Mouse (Mus musculus) intestine, embryonic 14.5 days (tissue): ENCODE results near the gene Szt2. TPM values are rescaled to one million over a fixed set of nuclear protein-coding genes. Genes with fewer than 3 reads are reported as not detected.

ENCODE experiments used
- ATAC-seq: fragments of 200-750 bp; cut with Nextera tagmentation; replicated peaks from 2 replicates; pipeline ENCODE4 v1.8.0; 2017; ENCODE audit warnings: low read depth, moderate number of reproducible peaks, moderate TSS enrichment, moderate library complexity; ENCODE audit not compliant: low FRiP score, low TSS enrichment
- DNase-seq: peaks from one replicate; pipeline ENCODE4 v3.0.0-alpha.2; 2018; ENCODE audit warnings: low spot score
- H3K27ac ChIP-seq: fragments of 300-500 bp; sonication (generic); 2 replicates; pipeline ENCODE4 v1.5.1; 2014; ENCODE audit warnings: low read depth, mild to moderate bottlenecking, control low read depth
- H3K27me3 ChIP-seq: fragments of 300-500 bp; sonication (generic); replicated peaks from 2 replicates; pipeline ENCODE4 v1.6.1; 2014; ENCODE audit warnings: low read length, control low read depth; ENCODE audit not compliant: control insufficient read depth, insufficient read depth
- H3K36me3 ChIP-seq: fragments of 300-500 bp; sonication (generic); 2 replicates; pipeline ENCODE4 v1.6.1; 2014; ENCODE audit warnings: low read length, control low read depth; ENCODE audit not compliant: control insufficient read depth, insufficient read depth
- H3K4me1 ChIP-seq: fragments of 300-500 bp; sonication (generic); replicated peaks from 2 replicates; pipeline ENCODE4 v1.6.1; 2014; ENCODE audit warnings: low read length, control low read depth, mixed read lengths; ENCODE audit not compliant: control insufficient read depth, insufficient read depth
- H3K4me2 ChIP-seq: fragments of 300-500 bp; sonication (generic); 2 replicates; pipeline ENCODE4 v1.6.1; 2014; ENCODE audit warnings: low read length
- H3K4me3 ChIP-seq: fragments of 300-500 bp; sonication (generic); 2 replicates; pipeline ENCODE4 v1.5.1; 2014; ENCODE audit warnings: low read depth, low read length, control low read depth, mixed read lengths
- H3K9ac ChIP-seq: fragments of 300-500 bp; sonication (generic); 2 replicates; pipeline ENCODE4 v1.6.1; 2014; ENCODE audit warnings: mild to moderate bottlenecking, low read length
- H3K9me3 ChIP-seq: fragments of 300-500 bp; sonication (generic); 2 replicates; pipeline ENCODE4 v1.6.1; 2016; ENCODE audit warnings: low read length, control low read depth; ENCODE audit not compliant: control insufficient read depth
- WGBS: fragments of 180-500 bp; shearing (Covaris S2); extraction: QIAGEN DNeasy Blood & Tissue Kit; methylation state at CpG from one replicate; pipeline ENCODE4 v1.1.7; 2014; 5-methylcytosine and 5-hydroxymethylcytosine counted together
- polyA plus RNA-seq: library from polyadenylated mRNA; unstranded; fragments of >200 nt; fragmentation: Nextera tagmentation; extraction: Ambion mirVana; gene quantifications from 2 replicates; pipeline ENCODE4 v1.2.1, GENCODE M21; 2014

Szt2 gene
- polyA plus RNA-seq, 1 experiment from 2014 or later: 12.1 TPM

DNA sequence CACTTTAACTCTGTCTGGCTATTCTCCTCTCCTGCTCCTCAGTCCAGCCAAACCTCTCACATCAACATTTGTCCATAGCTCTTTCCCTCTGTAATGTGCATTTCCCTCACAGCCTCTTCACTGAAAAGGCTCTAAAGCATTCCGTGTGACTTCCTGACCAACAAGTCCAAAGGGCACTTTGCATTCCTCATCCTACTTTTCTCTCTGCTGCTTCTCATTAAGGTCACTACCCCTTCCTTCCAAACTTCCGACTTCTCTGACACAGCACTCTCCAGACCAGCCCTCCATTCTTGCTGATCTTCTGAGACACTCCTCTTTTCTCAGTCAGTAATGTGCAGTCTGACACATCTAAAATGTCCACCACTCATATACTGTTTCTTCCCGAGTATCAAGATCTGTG is 12.6 kb downstream of the Szt2 start:
- H3K4me3 ChIP-seq: no peak overlapping the region
- H3K9me3 ChIP-seq: no peaks in the 10 kb centered on the region
- no peaks in the 10 kb centered on the region for H3K4me1 ChIP-seq
- ATAC-seq (no peak), DNase-seq (no peak)
- peaks cover 91% of the 10 kb centered on the region for H3K36me3 ChIP-seq
- WGBS: 75% methylated on average over 3 of the region's 3 CpGs
- no peaks in the 10 kb centered on the region for H3K27me3 ChIP-seq
- H3K27ac ChIP-seq: no peak overlapping the region
- H3K4me2 ChIP-seq: no peak overlapping the region
- no peak overlapping the region for H3K9ac ChIP-seq

DNA sequence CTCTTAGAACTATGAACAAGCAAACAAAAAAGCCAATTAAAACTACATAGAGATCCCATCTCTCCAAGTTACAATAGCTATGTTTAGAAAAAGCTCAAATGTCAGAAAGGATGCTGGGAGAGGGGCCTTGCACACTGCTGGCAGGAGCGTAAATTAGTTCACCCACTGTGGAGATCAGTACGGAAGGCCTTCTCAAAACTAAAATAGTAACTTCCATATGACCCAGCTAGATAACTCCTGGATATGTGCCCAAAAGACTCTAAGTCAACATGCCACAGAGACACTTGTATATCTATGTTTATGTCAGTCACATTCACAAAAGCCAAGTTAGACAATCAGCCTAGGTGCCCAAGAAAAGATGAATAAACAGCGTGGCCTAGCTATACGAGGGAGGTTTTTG is 13.8 kb downstream of the Szt2 start:
- no peaks in the 10 kb centered on the region for H3K9me3 ChIP-seq
- H3K27ac ChIP-seq: no peak overlapping the region
- no peak overlapping the region for H3K4me2 ChIP-seq
- DNase-seq (no peak), ATAC-seq (no peak)
- peaks cover 91% of the 10 kb centered on the region for H3K36me3 ChIP-seq
- 90% methylated on average over 4 of the region's 4 CpGs for WGBS
- H3K9ac ChIP-seq: no peak overlapping the region
- H3K4me1 ChIP-seq: no peaks in the 10 kb centered on the region
- no peak overlapping the region for H3K4me3 ChIP-seq
- no peaks in the 10 kb centered on the region for H3K27me3 ChIP-seq

DNA sequence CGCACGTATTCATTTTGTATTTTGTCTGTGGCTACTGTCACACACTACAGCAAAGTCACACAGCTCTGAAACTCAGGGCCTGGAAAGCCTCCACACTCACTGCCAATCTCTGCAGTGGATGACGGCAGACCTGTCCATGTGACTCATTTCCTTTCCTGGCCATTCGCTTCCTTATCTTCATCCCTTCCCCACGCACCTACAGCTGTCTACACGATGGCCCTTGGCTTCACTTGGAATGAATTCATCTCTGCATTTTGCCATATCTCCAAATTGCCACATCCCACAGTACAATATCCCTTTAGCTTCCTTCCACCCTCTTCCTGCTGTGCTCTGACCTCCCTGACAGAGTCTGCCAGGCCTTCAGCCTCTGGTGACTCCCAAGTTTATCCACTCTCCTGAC is 14.6 kb downstream of the Szt2 start:
- Histone ChIP-seq H3K9ac (no peak overlapping the region), H3K27ac (no peak overlapping the region), H3K36me3 (peaks cover 92% of the 10 kb centered on the region), H3K27me3 (no peaks in the 10 kb centered on the region), H3K4me1 (no peaks in the 10 kb centered on the region), H3K4me3 (no peak overlapping the region), H3K9me3 (no peaks in the 10 kb centered on the region), H3K4me2 (no peak overlapping the region)
- ATAC-seq: no peak
- no peak for DNase-seq
- WGBS: 89% methylated on average over 6 of the region's 6 CpGs

DNA sequence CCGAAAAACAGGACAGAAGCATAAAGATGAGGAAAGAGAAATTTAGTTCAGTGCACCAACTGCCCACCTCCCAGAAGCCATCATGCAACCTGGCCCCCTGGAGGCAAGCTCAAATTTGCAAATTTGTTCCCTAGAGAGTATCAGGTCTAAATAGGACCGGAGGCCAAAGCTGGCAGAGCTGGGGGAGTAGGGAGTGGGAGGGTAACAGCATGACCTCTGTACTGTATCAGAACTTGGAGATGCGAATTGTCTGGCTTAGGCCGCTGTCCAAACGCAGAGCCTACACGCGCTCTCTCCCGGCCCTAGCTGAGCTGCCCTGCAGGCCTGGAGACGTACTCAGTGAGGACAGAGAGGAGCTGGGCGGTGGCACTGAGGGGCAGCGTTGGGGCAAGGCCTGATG is 18.9 kb downstream of the Szt2 start:
- no peak for DNase-seq
- H3K27ac ChIP-seq: no peak overlapping the region
- no peak overlapping the region for H3K4me2 ChIP-seq
- WGBS: 93% methylated on average over 11 of the region's 11 CpGs
- no peak overlapping the region for H3K9ac ChIP-seq
- H3K4me3 ChIP-seq: no peak overlapping the region
- H3K27me3 ChIP-seq: no peaks in the 10 kb centered on the region
- peaks cover 94% of the 10 kb centered on the region for H3K36me3 ChIP-seq
- H3K9me3 ChIP-seq: no peaks in the 10 kb centered on the region
- no peak for ATAC-seq
- H3K4me1 ChIP-seq: no peaks in the 10 kb centered on the region

DNA sequence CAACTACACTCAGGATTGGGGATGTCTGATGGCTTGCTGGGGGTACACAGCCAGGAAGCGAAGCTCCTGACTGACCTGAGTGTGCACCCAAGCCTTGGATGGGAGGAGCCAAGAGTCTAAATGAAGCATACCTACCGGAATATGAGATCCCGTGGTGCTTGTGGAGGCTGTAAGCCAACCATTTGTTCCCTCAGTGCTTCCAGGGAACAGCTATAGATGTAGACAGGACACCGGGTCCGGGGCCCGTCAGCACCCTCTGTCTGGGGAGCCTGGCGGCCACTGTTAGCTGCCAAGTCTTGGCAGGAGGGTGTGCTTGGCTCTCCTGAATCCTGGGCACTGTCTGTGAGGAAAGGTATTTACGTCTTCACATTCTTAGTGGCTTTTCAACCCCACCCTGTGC is 21.8 kb downstream of the Szt2 start:
- Histone ChIP-seq H3K27ac (no peak overlapping the region), H3K27me3 (no peaks in the 10 kb centered on the region), H3K4me1 (no peaks in the 10 kb centered on the region), H3K4me2 (no peak overlapping the region), H3K4me3 (no peak overlapping the region), H3K36me3 (peaks cover 98% of the 10 kb centered on the region), H3K9me3 (no peaks in the 10 kb centered on the region), H3K9ac (no peak overlapping the region)
- DNase-seq (no peak), ATAC-seq (no peak)
- 96% methylated on average over 8 of the region's 8 CpGs for WGBS

DNA sequence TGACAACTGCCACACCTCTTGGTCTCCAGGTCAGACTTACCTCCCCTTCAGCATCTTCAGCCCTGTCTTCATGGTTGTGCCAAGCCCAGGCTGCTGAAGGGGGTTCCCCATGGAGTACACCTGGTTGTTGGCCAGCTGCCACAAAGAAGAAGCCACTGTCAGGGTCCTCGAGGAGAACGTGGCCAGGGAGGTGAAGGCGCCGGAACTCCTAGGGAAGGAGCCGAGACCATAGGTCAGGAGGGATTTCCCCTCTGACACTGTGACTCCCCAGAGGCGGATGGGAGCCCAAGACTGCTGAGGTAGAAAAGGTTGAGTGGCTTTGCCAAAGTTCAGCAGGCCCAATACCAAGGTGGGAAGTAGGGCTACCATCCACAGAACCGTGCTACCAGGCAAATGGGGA is 25.8 kb downstream of the Szt2 start:
- Histone ChIP-seq H3K9me3 (no peaks in the 10 kb centered on the region), H3K27me3 (no peaks in the 10 kb centered on the region), H3K36me3 (peaks cover 93% of the 10 kb centered on the region), H3K4me2 (no peak overlapping the region), H3K9ac (no peak overlapping the region), H3K27ac (no peak overlapping the region), H3K4me1 (no peaks in the 10 kb centered on the region), H3K4me3 (no peak overlapping the region)
- 90% methylated on average over 7 of the region's 7 CpGs for WGBS
- ATAC-seq (no peak), DNase-seq (no peak)

DNA sequence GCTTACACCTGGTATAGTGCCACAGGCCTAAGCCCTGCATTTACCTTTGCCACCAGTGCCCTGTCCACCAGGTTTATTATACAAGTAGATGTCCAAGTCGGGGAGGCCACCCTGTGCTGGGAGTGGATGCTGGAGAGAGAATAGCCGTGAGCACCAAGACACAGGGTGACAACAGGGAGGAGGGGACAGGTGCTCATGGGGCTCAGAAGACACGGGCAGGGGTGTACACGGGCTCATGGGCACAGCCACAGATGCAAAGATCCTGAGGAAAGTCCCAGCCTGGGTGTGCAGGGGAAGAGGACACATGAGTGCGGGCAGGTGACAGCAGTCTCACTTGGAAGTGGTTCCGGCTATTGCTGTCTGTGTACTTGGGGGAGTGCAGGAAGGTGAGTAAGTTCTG is 33.1 kb downstream of the Szt2 start:
- WGBS: 92% methylated on average over 6 of the region's 6 CpGs

DNA sequence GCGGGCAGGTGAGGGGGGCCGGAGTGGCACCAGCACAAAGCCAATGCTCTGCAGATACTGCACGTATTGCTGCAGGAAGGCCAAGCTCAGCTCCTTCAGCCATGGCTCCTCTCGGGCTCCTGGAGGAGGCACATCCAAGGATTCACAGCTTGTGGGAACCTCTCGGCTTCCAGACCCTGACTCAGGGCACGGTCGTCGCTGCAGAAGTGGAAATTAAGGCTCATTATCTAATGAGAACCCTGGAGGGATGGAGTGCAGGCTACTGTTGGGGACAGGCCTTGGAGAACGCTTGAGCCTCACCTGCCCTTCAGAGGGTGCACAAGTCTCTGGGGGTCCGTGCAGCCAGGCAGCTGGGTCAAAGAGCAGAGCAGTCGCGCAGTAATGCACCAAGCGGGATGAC is 37.3 kb downstream of the Szt2 start:
- 90% methylated on average over 13 of the region's 13 CpGs for WGBS
- Histone ChIP-seq H3K4me3 (no peak overlapping the region), H3K9me3 (no peaks in the 10 kb centered on the region), H3K36me3 (peaks cover 87% of the 10 kb centered on the region), H3K4me2 (no peak overlapping the region), H3K4me1 (no peaks in the 10 kb centered on the region), H3K27ac (no peak overlapping the region), H3K27me3 (no peaks in the 10 kb centered on the region), H3K9ac (no peak overlapping the region)
- ATAC-seq: no peak
- no peak for DNase-seq

More for the DNA sequence above, 33.1 kb downstream of the Szt2 start:
- Histone ChIP-seq H3K9me3 (no peaks in the 10 kb centered on the region), H3K9ac (no peak overlapping the region), H3K27me3 (no peaks in the 10 kb centered on the region), H3K36me3 (peaks cover 91% of the 10 kb centered on the region), H3K27ac (no peak overlapping the region), H3K4me3 (no peak overlapping the region), H3K4me1 (no peaks in the 10 kb centered on the region), H3K4me2 (no peak overlapping the region)
- DNase-seq (no peak), ATAC-seq (no peak)

DNA sequence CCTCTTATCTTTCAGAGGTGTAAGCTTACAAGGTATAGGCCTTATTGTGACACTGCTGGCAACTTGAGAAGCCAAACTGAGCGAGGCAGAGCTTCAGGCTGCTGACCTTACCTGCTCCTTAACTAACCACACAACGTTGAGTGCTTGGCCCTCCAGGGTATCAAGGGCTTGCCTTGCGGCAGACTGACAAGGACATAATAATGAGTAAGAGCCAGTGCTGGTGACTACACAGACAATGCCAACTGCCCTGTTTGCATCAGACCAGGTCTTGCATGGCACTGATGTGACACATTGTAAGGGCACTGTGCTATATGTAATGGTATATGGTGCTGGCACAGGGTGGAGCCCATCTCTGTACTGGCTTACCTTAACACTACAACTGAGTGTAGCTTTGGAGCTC is 40.5 kb downstream of the Szt2 start:
- H3K36me3 ChIP-seq: peaks cover 84% of the 10 kb centered on the region
- H3K9ac ChIP-seq: no peak overlapping the region
- WGBS: 89% methylated on average over 3 of the region's 3 CpGs
- DNase-seq (no peak), ATAC-seq (no peak)
- H3K4me1 ChIP-seq: no peaks in the 10 kb centered on the region
- no peak overlapping the region for H3K27ac ChIP-seq
- H3K4me3 ChIP-seq: no peak overlapping the region
- H3K9me3 ChIP-seq: no peaks in the 10 kb centered on the region
- H3K27me3 ChIP-seq: no peaks in the 10 kb centered on the region
- no peak overlapping the region for H3K4me2 ChIP-seq
